Mouse (Mus musculus): ENCODE results near the gene Olfr618.
"Not testable (repeated sequence)": the region's sequence is repeated elsewhere in the genome, so short reads cannot be mapped to it uniquely, and the experiment has no call there.

Olfr618 gene

GRCm38 (mm10) chr7:103589803-103590202 is at the start of gene Olfr618:
Gene Olfr618 (plus strand): TSS chr7:103590103.
- ATAC-seq (ENCODE audit: insufficient number of reproducible peaks, low FRiP score, low TSS enrichment): no peak

DNA sequence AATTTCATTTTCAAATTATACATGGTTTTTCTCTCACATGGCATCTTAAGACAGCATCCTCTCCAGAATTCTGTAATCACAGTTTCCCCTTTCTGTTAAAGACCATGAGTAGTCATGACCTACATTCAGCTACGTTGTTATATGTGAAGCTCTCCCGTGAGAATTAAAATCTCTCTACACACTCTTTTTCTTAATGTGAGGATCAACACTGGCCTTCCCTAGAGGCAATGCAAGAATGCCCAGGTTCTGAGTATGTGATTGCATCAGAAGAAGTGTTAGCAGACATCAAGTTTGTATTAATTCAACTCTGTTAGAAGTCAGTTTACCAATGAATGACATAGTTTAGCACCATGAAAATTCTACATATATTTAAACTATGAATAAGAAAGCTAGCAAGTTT is 47.3 kb upstream of the Olfr618 start, which contains the start of gene Olfr612:
Olfr612 (minus strand) TSS at position 101 of the 400 bp plus-strand sequence.
- ATAC-seq (ENCODE audit: insufficient number of reproducible peaks, low FRiP score, low TSS enrichment): not testable (repeated sequence)

GRCm38 (mm10) chr7:103547774-103548173 is 42.1 kb upstream of the Olfr618 start, which contains the start of gene Olfr613:
Gene Olfr613 (plus strand): TSS chr7:103548074.
- no peak for ATAC-seq (ENCODE audit: insufficient number of reproducible peaks, low FRiP score, low TSS enrichment)

GRCm38 (mm10) chr7:103555779-103556178 is 34.1 kb upstream of the Olfr618 start, which contains the start of gene Olfr615:
Gene Olfr615 (plus strand): TSS chr7:103556079.
- no peak for ATAC-seq (ENCODE audit: insufficient number of reproducible peaks, low FRiP score, low TSS enrichment)

- no peak for ATAC-seq (ENCODE audit: insufficient number of reproducible peaks, low FRiP score, low TSS enrichment)
These were observed 20.9 kb upstream of the Olfr618 start, which contains the start of gene Olfr616 for GRCm38 (mm10) chr7:103569043-103569442. Gene Olfr616 (minus strand): TSS chr7:103569143.

GRCm38 (mm10) chr7:103572761-103573160 is 17.1 kb upstream of the Olfr618 start, which contains the start of gene Olfr617:
Gene Olfr617 (plus strand): TSS chr7:103573061.
- ATAC-seq (ENCODE audit: insufficient number of reproducible peaks, low FRiP score, low TSS enrichment): no peak

DNA sequence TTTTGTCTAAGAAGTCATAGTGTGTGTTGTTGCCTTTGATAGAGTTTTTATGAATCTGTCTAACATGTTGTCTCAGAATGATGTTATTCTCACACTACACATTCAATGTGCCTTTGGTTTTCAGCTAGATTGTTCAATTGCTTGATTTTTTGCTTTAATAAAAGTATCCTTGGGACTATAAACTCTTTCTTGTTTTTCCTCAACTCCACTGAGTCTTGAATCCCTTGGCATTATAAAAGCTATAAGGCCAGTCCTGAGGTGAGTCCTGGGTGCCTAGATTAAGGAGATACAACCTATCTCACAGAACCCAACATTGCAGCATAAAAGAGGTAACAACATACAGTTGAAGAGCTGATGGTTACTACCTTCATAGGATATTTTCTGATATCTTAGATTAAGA is 10.4 kb downstream of the Olfr618 start, which contains the start of gene Olfr619:
Olfr619 (plus strand) TSS at position 301 of the 400 bp plus-strand sequence.
- no peak for ATAC-seq (ENCODE audit: insufficient number of reproducible peaks, low FRiP score, low TSS enrichment)

GRCm38 (mm10) chr7:103607425-103607824 is 17.5 kb downstream of the Olfr618 start:
- ATAC-seq (ENCODE audit: insufficient number of reproducible peaks, low FRiP score, low TSS enrichment): no peak

GRCm38 (mm10) chr7:103612434-103612833 is 22.5 kb downstream of the Olfr618 start, which contains the start of gene Olfr620:
Gene Olfr620 (minus strand): TSS chr7:103612534.
- ATAC-seq (ENCODE audit: insufficient number of reproducible peaks, low FRiP score, low TSS enrichment): no peak

- ATAC-seq (ENCODE audit: insufficient number of reproducible peaks, low FRiP score, low TSS enrichment): no peak
These were observed 46.9 kb downstream of the Olfr618 start for GRCm38 (mm10) chr7:103636795-103637194.

- ATAC-seq (ENCODE audit: insufficient number of reproducible peaks, low FRiP score, low TSS enrichment): no peak
These were observed 52.7 kb downstream of the Olfr618 start, which contains the start of gene Olfr622 for GRCm38 (mm10) chr7:103642602-103643001. Gene Olfr622 (minus strand): TSS chr7:103642702.

- no peak for ATAC-seq (ENCODE audit: insufficient number of reproducible peaks, low FRiP score, low TSS enrichment)
These were observed 54.2 kb downstream of the Olfr618 start for GRCm38 (mm10) chr7:103644070-103644469.

Measured in cerebellum, adult (tissue).